Mouse (Mus musculus): ENCODE results near the gene Cdrt4. TPM values are rescaled to one million over a fixed set of nuclear protein-coding genes. Genes with fewer than 3 reads are reported as not detected.
A peak's percentile ranks its signal among the peaks of the same experiment; 100 is the strongest.

The Cdrt4 gene
- polyA plus RNA-seq, 1 experiment from 2014 or later = not detected

GRCm38 (mm10) chr11:62984365-62984764 lies 33.4 kb downstream of the Cdrt4 start:
- Histone ChIP-seq H3K36me3 (no peaks in the 10 kb centered on the region), H3K4me3 (no peak overlapping the region), H3K9me3 (0 out of 2 replicates have a peak, but pooled peaks cover 4% of the 10 kb centered on the region), H3K4me1 (peaks cover 22% of the 10 kb centered on the region), H3K27me3 (0 out of 2 replicates have a peak, but pooled peaks cover 10% of the 10 kb centered on the region), H3K4me2 (replicated peaks) (no peak overlapping the region), H3K27ac (replicated peaks) (no peak overlapping the region), H3K9ac (replicated peaks) (no peak overlapping the region)
- no peak for ATAC-seq (ENCODE audit: low FRiP score, low read depth)
- WGBS = 76% methylated on average over 3 of the region's 3 CpGs

DNA sequence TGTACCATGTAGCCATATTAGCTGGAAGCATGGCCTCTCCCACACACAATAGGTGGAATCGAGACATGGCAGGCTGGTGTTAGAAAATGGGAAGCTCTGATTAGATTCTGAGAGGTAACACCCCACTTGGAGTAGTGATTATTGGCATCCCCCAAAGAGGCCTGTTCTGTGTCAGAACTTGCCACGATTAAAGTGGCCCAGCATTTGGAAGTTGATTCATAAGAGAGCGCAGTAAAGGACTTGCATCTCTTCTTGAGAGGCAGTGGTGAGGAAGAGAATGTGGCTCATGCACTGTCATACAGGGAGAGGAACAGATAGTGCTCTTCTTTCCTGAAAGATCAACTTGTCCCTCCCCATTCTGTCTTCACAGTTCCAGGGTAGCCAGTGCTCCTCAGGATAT lies 34.1 kb downstream of the Cdrt4 start:
- no peak overlapping the region for H3K4me2 ChIP-seq (replicated peaks)
- no peak overlapping the region for H3K27ac ChIP-seq (replicated peaks)
- no peak for ATAC-seq (ENCODE audit: low FRiP score, low read depth)
- no peak overlapping the region for H3K9ac ChIP-seq (replicated peaks)
- H3K27me3 ChIP-seq = 0 out of 2 replicates have a peak, but pooled peaks cover 10% of the 10 kb centered on the region
- WGBS = 91% methylated on average over 3 of the region's 3 CpGs
- no peak overlapping the region for H3K4me3 ChIP-seq
- H3K9me3 ChIP-seq = 0 out of 2 replicates have a peak, but pooled peaks cover 4% of the 10 kb centered on the region
- no peaks in the 10 kb centered on the region for H3K36me3 ChIP-seq
- peaks cover 22% of the 10 kb centered on the region for H3K4me1 ChIP-seq

GRCm38 (mm10) chr11:62986578-62986977 lies 35.6 kb downstream of the Cdrt4 start:
- Histone ChIP-seq H3K4me2 (replicated peaks) (no peak overlapping the region), H3K9ac (replicated peaks) (no peak overlapping the region), H3K4me1 (peaks cover 22% of the 10 kb centered on the region), H3K9me3 (no peaks in the 10 kb centered on the region), H3K4me3 (no peak overlapping the region), H3K36me3 (no peaks in the 10 kb centered on the region), H3K27ac (replicated peaks) (no peak overlapping the region), H3K27me3 (0 out of 2 replicates have a peak, but pooled peaks cover 10% of the 10 kb centered on the region)
- 69% methylated on average over 4 of the region's 4 CpGs for WGBS
- no peak for ATAC-seq (ENCODE audit: low FRiP score, low read depth)

DNA sequence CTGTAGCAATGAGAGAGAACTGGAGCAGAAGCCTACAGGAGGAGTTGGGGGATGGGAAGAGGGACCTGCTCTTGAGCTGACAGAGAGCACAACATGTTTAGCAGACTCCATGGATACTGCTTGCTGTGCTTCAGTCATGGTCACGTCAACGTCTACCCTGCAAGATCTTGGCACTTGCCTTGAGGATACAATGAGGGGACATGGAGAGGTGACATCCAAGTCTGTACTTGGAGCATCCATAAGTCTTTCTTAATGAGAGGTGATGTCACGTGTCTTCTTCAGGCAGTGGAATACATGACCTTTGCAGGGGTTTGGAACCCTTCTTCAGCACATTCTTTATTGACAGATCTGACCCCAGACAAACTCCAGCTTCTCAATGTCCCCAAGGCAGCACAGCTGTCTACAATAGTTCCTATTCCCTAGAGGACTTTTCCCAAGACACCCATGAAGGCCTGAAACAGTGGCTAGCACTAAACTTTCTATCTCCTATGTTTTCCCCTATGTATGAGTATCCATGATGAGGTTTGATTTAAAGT lies 39.2 kb downstream of the Cdrt4 start:
- H3K4me2 ChIP-seq (replicated peaks) = no peak overlapping the region
- H3K27ac ChIP-seq (replicated peaks) = no peak overlapping the region
- no peak overlapping the region for H3K4me3 ChIP-seq
- no peak for ATAC-seq (ENCODE audit: low FRiP score, low read depth)
- H3K27me3 ChIP-seq = 0 out of 2 replicates have a peak, but pooled peaks cover 7% of the 10 kb centered on the region
- no peak overlapping the region for H3K9ac ChIP-seq (replicated peaks)
- 89% methylated on average over 3 of the region's 3 CpGs for WGBS
- no peaks in the 10 kb centered on the region for H3K9me3 ChIP-seq
- no peaks in the 10 kb centered on the region for H3K36me3 ChIP-seq
- peaks cover 5% of the 10 kb centered on the region; the same call in 1 of the 2 replicates for H3K4me1 ChIP-seq

DNA sequence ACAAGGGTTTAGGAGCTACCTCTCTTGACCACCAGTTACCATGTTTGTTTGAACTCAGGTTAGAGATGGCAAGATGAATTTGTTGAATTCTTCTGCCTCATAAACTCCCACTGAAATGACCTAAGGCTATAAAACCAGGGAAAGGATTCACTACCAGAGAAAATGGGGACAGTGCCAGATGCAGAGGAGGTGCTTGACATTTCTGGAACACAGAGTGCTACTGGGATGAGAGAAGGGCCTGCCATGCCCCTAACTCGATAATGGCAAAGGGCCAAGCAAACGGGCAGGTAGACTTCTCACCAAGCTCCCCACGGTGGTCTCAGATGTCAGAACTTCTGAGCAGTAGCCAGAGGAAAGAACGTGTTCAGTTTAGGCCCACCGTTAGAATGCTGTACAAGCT lies 39.8 kb downstream of the Cdrt4 start:
- Histone ChIP-seq H3K27me3 (0 out of 2 replicates have a peak, but pooled peaks cover 1% of the 10 kb centered on the region), H3K27ac (replicated peaks) (no peak overlapping the region), H3K36me3 (no peaks in the 10 kb centered on the region), H3K4me2 (replicated peaks) (no peak overlapping the region), H3K9me3 (no peaks in the 10 kb centered on the region), H3K4me3 (no peak overlapping the region), H3K9ac (replicated peaks) (no peak overlapping the region), H3K4me1 (0 out of 2 replicates have a peak, but pooled peaks cover 1% of the 10 kb centered on the region)
- WGBS = 86% methylated on average over 5 of the region's 5 CpGs
- ATAC-seq (ENCODE audit: low FRiP score, low read depth) = no peak

- ATAC-seq (ENCODE audit: low FRiP score, low read depth) = no peak
- WGBS = 92% methylated on average over 13 of the region's 13 CpGs
- Histone ChIP-seq H3K27ac (replicated peaks) (no peak overlapping the region), H3K9me3 (no peaks in the 10 kb centered on the region), H3K4me2 (replicated peaks) (no peak overlapping the region), H3K9ac (replicated peaks) (no peak overlapping the region), H3K27me3 (no peaks in the 10 kb centered on the region), H3K36me3 (no peaks in the 10 kb centered on the region), H3K4me3 (no peak overlapping the region), H3K4me1 (peaks cover 3% of the 10 kb centered on the region)
These were observed 41.7 kb downstream of the Cdrt4 start for GRCm38 (mm10) chr11:62992545-62993242.

DNA sequence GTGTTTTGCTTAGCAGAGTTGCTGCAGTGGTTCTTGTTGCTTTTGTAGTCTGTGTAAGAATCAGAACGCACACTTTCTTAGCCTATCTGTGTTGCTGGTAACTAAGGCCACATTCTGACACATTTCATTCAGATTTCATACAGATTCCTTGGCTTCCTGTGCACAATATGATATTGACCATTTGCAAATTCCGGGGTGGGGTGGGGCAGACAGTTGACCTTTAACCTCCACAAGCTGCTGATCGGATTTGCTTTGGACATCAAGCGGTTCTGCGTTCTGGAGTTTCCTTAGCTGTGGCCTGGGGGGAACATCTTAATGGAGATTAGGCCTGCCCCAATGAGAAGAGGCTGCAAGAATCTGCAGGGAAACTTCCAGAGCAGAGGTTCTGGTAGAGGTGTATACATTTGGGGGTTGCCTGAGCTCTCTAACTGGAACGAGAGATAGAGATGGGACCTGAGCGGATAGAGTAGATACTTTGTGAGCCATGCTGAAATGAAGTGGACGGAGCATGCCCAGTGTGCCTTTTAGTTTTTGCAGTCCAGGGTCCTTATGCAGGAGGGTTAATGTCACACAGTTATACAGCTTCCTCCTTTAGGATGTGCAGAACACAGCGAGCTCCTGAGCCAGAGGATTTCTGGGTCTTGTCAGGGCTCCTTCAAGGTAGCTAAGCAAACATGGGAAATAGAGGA lies 44.2 kb downstream of the Cdrt4 start:
- WGBS = 80% methylated on average over 9 of the region's 9 CpGs
- Histone ChIP-seq H3K4me3 (no peak overlapping the region), H3K9ac (replicated peaks) (no peak overlapping the region), H3K4me1 (peaks cover 15% of the 10 kb centered on the region), H3K36me3 (no peaks in the 10 kb centered on the region), H3K9me3 (no peaks in the 10 kb centered on the region), H3K27me3 (no peaks in the 10 kb centered on the region), H3K27ac (replicated peaks) (no peak overlapping the region), H3K4me2 (replicated peaks) (no peak overlapping the region)
- ATAC-seq (ENCODE audit: low FRiP score, low read depth) = no peak

GRCm38 (mm10) chr11:62995755-62996521 lies 44.9 kb downstream of the Cdrt4 start:
- H3K36me3 ChIP-seq = no peaks in the 10 kb centered on the region
- H3K27ac ChIP-seq (replicated peaks) = no peak overlapping the region
- H3K27me3 ChIP-seq = no peaks in the 10 kb centered on the region
- H3K4me1 ChIP-seq = peaks cover 15% of the 10 kb centered on the region
- WGBS = 74% methylated on average over 5 of the region's 5 CpGs
- no peaks in the 10 kb centered on the region for H3K9me3 ChIP-seq
- no peak overlapping the region for H3K9ac ChIP-seq (replicated peaks)
- no peak for ATAC-seq (ENCODE audit: low FRiP score, low read depth)
- H3K4me2 ChIP-seq (replicated peaks) = no peak overlapping the region
- H3K4me3 ChIP-seq = no peak overlapping the region

- Histone ChIP-seq H3K4me2 (replicated peaks) (no peak overlapping the region), H3K4me1 (peaks cover 15% of the 10 kb centered on the region), H3K36me3 (no peaks in the 10 kb centered on the region), H3K4me3 (no peak overlapping the region), H3K9me3 (no peaks in the 10 kb centered on the region), H3K9ac (replicated peaks) (no peak overlapping the region), H3K27ac (replicated peaks) (no peak overlapping the region), H3K27me3 (no peaks in the 10 kb centered on the region)
- WGBS = 85% methylated on average over 4 of the region's 4 CpGs
- ATAC-seq (ENCODE audit: low FRiP score, low read depth) = no peak
These were observed 45.5 kb downstream of the Cdrt4 start for GRCm38 (mm10) chr11:62996522-62996898.

- no peak overlapping the region for H3K4me3 ChIP-seq
- no peak for ATAC-seq (ENCODE audit: low FRiP score, low read depth)
- H3K9me3 ChIP-seq = no peaks in the 10 kb centered on the region
- H3K9ac ChIP-seq (replicated peaks) = 0 out of 2 replicates have a peak overlapping the region, but pooled peaks have one; percentile 28
- H3K36me3 ChIP-seq = no peaks in the 10 kb centered on the region
- no peak overlapping the region for H3K4me2 ChIP-seq (replicated peaks)
- H3K27me3 ChIP-seq = no peaks in the 10 kb centered on the region
- 86% methylated on average over 5 of the region's 5 CpGs for WGBS
- no peak overlapping the region for H3K27ac ChIP-seq (replicated peaks)
- H3K4me1 ChIP-seq = peaks cover 15% of the 10 kb centered on the region
These were observed 46.2 kb downstream of the Cdrt4 start for GRCm38 (mm10) chr11:62997039-62997717.

- no peaks in the 10 kb centered on the region for H3K36me3 ChIP-seq
- no peak for ATAC-seq (ENCODE audit: low FRiP score, low read depth)
- no peaks in the 10 kb centered on the region for H3K27me3 ChIP-seq
- no peaks in the 10 kb centered on the region for H3K9me3 ChIP-seq
- WGBS = 32% methylated on average over 11 of the region's 11 CpGs
- H3K9ac ChIP-seq (replicated peaks) = 0 out of 2 replicates have a peak overlapping the region, but pooled peaks have one; percentile 28
- H3K4me2 ChIP-seq (replicated peaks) = no peak overlapping the region
- H3K4me1 ChIP-seq = peaks cover 15% of the 10 kb centered on the region
- H3K27ac ChIP-seq (replicated peaks) = no peak overlapping the region; the same call in 1 of the 2 replicates
- no peak overlapping the region for H3K4me3 ChIP-seq
These were observed 46.8 kb downstream of the Cdrt4 start for GRCm38 (mm10) chr11:62997718-62998281.

Data from midbrain, embryonic 12.5 days (tissue).